Mouse (Mus musculus): Measurements from ENCODE around the gene Gfra1.

DNA sequence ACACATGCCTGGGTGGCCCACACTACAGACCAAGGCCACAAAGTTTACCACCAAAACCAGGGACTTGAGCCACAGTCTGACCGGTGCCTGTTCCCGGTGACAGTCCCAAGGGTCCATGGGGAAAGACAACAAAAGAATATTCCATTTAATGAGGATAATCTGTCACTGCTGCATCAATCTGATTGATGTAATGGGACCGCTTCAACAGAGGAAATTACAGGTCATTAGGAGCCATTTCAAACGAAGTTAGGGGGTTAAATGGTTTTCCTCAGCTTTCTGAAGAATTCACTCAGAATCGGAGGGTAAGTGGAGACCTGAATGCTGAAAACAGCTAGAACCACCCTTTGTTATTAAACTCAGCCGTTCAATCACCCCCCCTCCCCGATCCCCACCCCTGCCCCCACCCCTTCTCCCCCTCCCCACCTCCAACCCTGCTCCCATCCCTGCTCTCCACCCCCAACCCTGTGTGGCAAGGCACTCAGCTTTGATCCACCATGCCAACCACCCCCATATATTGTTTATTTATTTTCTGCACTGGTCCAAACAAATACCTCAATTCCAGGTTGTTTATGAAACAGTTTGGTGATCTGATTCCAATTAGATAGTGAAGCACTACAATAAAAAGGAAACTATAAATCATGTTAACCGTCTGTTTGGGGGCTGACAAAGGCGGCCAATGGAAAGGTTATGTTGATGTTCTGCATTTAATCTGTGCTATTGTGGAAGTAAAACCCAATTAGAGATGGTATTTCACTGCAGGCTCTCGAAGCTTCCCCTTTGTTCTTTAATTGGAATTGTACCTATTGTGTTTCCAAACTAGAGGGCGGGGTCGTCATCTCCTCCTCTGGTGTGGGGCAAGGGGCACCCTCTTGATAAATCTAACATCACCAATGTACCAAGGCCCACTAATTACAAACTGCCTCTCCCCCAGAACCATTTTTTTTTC lies 119.9 kb downstream of the Gfra1 start:
- no peak for TF ChIP-seq CTCF (IDR thresholded peaks at IDR 0.05; ENCODE audit: extremely low read depth, insufficient read depth, low read length)
- TF ChIP-seq POLR2A (IDR thresholded peaks at IDR 0.05; ENCODE audit: extremely low read depth, insufficient read depth, low read length), result no peak

Measured in cortical plate, adult 2 months (tissue).